Mouse (Mus musculus) ES-CJ7 (cell line): ENCODE data around the gene Mrpl37.

Experiments
- DNase-seq: peaks from one replicate; pipeline ENCODE4 v3.0.0; 2011; ENCODE audit warnings: low read depth, low spot score

Mrpl37 gene

DNA sequence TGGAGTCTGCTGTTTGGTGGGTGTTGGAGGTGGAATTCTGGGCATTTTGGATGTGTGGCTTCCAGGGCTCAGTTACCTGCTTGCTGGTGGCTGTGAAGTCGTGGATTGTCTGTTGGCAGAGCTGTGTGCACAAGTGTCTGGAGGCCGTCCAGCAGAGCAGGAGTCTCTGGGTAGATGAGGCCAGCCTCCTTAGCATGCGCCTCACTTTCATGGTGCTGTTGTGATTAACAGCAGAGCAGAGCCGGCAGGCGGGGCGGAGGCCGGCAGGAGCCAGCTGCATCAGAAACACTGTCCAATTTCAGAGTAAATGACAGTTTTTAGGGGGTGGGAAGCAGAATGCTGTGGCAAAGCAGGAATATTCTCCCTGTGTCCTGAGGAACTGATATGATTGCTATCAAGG is 47.6 kb downstream of the Mrpl37 start:
- DNase-seq: no peak

DNA sequence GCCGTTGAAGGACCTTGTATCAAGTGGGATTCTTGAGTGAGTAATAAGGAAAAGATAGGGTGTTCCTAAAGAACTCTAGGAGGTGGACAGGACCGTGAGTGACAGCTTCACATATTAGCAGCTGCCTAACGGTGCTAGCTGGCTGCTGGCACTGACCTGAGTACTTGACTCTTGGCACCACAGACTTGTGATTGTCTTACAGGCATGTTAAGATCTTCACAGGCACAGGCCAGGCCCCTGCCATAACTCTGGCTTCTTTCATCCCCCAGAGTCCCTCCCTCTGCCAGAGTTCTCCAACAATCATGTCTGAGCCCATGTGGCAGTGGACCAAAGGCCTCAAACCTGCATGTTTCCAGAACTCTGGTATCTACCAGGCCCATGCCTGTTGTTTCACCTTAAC is 48.1 kb downstream of the Mrpl37 start:
- no peak for DNase-seq

DNA sequence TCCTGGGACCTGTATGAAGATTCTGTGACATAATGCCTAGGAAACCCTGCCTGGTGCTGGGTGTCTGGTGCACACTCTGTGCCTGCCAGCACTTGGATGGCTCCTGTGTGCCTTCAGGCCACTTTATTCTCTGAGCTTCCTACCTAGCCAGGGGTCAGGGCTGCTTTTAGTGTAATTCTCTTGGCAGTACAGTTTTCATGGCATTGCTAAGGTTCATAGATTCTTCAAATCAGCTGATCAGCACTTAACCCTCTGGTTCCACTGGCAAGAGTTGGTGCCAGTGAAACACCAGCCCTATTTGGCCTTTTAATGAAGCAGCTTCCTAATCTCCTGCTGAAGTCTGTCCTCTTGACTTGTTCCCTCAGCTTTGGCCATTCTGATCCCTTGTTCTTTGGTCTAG is 49.4 kb downstream of the Mrpl37 start:
- no peak for DNase-seq

DNA sequence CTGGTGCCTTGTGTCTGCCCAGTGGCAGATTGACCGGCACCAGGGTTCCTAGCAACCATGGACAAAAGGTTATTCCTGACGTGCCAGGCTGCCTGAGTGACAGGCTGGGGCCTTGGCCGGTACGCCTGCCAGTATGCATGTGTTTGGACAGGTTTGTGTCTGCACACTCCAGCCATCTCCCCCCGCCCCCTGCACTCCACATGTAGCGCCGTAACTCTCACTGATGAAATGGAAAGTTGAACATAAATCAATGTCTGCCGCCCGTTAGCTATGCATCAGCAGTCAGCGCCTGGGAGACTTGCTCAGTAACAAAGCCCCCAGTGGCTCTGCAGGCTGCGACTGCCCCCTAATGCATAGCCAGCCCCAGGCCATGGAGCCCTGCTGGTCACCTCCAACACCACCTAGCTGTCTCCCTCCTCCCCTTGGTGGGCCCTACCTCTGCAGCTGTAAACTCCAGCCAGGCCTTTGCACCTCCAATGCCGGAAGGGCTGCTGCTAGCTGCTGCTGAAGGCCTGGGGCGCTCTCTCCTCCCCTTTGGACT is 50.6 kb downstream of the Mrpl37 start:
- no peak for DNase-seq

DNA sequence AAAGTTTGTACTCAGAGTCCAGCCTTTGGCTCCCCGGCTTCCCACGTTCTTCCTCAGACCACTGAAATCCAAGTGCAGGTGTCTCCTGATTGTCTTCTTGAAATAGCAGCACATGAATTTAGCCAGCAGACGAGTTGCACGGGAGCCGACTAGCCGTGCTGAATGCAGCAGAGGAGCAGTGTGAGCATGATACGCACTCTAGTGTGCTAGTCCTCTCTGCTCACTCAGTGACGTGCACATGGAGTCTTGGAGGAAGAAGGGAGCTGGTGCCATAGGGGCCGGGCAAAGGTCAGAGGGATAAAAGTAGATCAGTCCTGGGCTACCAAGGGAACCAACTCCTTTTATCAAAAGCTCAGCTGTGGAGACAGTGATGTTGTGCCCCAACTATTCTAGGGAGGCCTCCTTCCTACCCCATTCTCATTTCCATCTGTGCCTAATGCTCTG is 52.8 kb downstream of the Mrpl37 start:
- no peak for DNase-seq

DNA sequence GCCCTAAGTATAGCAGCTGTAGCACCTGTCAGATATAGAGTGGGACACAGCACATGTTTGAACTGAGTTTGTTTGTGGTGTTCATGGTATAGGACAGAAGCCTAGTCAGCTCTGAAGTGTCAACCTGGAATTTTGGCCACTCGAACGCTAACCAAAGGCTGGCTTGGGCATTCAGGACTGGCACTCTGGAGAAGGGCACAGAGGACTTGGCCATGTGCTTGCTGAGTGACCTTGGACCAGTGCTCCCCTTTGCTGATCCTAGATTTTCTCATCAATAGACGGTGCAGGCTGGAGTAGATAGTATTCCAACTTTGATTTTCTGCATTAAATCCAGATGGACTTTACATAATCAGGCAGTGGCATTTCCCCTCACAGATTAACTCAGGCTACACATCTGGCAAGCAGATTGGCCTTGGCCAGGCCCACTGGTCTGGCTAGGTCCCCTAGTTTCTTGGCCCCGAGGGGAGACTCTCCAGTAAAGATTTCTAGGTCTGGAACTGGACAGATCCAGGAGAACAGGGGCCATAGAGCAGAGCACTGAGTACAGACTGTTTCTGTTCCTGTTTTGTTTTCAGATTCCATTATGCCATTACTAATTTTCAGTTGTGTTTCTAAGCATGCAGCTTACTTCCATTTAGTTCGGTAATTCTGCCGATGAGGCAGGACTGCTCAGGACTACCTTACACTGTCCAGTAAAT is 53.4 kb downstream of the Mrpl37 start:
- DNase-seq: no peak

DNA sequence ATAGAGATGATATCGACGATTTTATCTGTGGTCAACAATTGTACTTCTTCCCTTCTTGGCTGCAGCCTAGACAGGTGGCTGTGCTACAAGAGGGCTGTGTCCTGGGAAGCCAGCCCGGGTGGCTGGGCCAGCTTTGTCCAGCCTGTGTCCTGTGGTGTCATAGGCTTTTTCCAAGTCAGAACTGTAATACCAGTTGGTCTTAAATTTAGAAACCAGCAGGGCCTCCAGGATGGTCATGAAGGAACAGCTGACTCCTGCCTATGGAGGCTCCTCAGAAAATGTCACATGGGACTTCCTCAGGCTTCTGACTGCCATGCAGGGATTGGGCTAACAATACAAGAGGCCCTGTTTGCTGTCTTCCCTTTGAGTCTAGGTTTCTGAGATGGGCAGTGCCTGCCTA is 54.1 kb downstream of the Mrpl37 start:
- DNase-seq: no peak

DNA sequence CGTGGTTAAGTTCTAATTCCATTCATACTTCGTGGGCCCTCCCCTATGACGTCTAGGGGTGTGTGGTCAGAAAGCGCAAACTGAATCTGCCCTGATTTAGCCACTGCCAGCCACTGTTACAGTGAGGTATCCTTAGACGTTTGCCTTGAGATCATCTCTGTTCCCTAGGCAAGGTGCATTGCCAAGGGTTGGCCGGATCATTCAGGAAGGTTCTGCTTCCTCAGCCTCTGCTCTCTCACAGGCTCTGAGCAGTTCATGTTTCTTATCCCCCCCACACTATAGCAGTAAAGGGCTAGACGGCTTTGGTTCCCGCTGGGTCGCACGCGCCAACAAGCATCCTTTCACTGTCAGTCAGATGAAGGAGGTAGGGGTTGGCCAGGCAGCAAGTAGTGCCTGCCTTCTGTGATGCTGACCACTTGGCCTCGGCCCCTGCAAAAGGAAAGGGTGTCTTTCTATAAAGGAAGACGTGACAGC is 54.6 kb downstream of the Mrpl37 start:
- DNase-seq: no peak

DNA sequence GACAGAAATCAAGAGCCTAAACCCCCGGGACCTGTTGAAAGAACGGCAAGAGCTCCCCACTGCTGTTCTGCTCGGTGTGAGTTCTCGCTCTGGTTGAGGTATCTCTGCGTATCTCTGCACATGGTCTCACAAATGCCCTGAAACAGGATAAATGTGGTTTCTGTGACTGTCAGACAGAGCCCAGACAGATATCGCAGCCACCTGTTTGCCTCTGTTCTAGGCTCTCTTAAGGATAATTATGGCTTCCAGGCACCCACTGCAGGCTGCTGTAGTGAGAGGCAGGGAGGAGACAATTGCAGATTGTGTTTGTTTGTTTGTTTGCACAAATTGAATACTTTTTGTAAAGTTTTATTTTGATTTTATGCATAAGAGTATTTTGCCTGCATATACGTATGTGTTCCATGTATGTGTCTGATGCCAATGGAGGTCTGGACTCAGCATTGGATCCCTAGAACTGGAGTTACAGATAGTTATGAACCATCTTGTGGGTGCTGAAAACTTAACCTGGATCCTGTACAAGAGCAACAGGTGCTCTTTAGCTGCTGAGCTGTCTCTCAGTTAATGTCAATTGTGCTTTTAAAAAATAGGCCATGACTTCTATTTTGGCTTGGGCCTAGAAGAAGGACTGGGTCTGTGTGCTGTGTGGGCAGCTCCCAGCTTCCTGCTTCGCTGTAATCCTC is 55.2 kb downstream of the Mrpl37 start:
- DNase-seq: no peak

DNA sequence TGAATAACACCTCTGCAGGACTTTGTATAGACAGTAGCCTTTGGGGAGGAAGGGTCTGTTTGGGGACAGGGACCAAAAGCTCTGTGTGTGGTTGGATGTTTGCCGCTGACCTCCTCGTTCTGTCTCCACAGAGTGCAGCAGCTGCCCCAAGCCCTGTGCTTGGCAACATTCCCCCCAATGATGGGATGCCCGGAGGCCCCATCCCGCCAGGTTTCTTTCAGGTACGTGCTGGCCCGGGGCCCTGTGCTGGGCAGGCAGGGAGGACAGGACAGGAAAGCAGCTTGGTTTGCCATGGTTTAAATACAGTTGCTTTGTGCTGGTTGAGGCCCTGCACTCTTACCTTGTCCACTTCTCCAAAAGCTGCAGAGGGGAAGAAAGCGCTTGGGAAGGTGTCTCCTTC is 57.1 kb downstream of the Mrpl37 start:
- DNase-seq: no peak

DNA sequence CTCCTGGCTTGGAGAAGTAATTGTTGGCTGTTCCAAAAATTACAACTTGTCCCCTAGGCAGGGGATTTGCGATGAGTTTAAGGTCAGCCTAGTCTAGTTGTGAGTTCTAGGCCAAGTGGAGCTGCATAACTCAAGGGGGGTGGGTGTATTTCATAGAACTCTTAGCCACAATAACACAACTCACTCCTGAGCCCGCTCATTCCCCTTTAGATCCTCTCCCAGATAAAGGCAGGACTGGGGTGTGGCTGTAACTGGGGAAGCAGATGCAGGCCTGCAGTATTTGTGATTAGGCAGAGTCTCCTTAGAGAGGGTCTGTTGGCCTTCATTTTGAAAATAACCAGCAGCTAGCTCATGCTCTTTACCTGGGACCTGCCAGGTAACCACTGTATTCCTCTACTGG is 58.5 kb downstream of the Mrpl37 start:
- no peak for DNase-seq

DNA sequence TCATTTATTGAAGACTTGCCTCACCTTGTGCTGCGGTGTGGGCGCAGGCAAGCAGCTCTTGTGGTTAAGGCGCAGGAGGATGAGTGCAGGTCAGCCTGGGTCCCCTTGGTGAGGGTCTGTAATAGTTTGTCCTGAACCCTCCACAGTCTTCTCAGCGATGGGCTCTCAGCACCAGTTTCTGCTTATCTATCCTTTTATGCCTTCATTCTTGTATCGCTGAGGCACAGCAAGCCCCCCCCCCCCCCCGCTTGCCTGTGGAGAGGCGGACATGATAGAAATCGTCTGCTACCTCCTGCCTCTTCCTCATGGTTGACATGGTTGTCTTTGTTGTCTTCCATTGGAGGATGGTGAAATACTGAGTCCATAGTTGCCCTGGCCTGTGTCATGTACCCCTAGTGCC is 59.3 kb downstream of the Mrpl37 start:
- DNase-seq: no peak

DNA sequence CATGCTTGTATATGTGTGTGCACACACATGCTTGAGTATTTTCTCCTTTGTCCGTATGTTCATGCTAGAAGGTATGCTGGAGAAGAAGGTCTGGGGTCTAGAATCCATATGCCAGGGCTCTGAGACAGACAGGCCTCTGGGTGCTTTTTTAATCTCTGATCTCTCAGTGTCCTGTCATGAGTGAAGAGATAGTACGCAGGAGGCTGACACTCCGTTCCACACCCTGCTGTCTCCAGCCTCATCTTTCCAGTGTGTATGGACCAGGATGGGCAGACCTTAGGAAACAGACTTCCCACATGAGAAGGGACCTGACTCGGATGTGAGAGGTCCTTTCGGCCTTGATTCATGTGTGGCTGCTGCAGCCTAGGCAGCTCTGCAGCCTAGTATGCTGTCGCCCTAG is 59.9 kb downstream of the Mrpl37 start:
- no peak for DNase-seq

DNA sequence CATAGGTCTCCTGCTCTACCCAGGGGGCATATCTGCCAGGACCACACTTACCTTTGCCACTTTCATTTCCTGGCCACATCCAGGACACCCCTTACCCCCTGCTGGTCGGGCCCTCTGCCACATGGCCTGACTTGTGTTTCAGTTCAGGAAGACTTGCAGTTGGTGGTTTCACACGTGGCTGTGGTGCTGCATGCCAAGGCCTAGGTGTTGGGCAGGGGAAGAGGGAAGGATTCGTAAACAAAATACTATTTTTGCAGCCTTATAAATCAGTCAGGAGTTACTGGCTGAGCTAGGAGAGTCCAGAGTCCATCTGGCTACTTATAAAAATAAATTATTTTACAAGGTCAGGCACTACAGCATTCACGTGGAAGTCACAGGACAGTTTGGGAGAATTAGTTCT is 60.4 kb downstream of the Mrpl37 start:
- DNase-seq: no peak
